Mouse (Mus musculus) limb, embryonic 12.5 days (tissue): ENCODE measurements around the gene Tshz2. TPM values are rescaled to one million over a fixed set of nuclear protein-coding genes. Genes with fewer than 3 reads are reported as not detected.
"Not testable (repeated sequence)": the region's sequence is repeated elsewhere in the genome, so short reads cannot be mapped to it uniquely, and the experiment has no call there.

Experiments used
- ATAC-seq: fragments of 200-750 bp; cut with Nextera tagmentation; 2 replicates; pipeline ENCODE4 v1.8.0; 2017; ENCODE audit warnings: low read depth, moderate TSS enrichment; ENCODE audit not compliant: insufficient number of reproducible peaks, insufficient read depth, low FRiP score, low TSS enrichment
- H3K27ac ChIP-seq: fragments of 300-500 bp; sonication (generic); 2 replicates; pipeline ENCODE4 v1.5.1; 2016; ENCODE audit warnings: mild to moderate bottlenecking, moderate library complexity
- H3K27me3 ChIP-seq: fragments of 300-500 bp; sonication (generic); 2 replicates; pipeline ENCODE4 v1.6.1; 2016; ENCODE audit warnings: mild to moderate bottlenecking, moderate library complexity
- H3K36me3 ChIP-seq: fragments of 300-500 bp; sonication (generic); 2 replicates; pipeline ENCODE4 v1.6.1; 2016; ENCODE audit warnings: mild to moderate bottlenecking, moderate library complexity
- H3K4me1 ChIP-seq: fragments of 300-500 bp; sonication (generic); replicated peaks from 2 replicates; pipeline ENCODE4 v1.6.1; 2016
- H3K4me2 ChIP-seq: fragments of 300-500 bp; sonication (generic); 2 replicates; pipeline ENCODE4 v1.6.1; 2016; ENCODE audit warnings: mild to moderate bottlenecking, moderate library complexity
- H3K4me3 ChIP-seq: fragments of 300-500 bp; sonication (generic); replicated peaks from 2 replicates; pipeline ENCODE4 v1.5.1; 2016; ENCODE audit warnings: mild to moderate bottlenecking
- H3K9ac ChIP-seq: fragments of 300-500 bp; sonication (generic); replicated peaks from 2 replicates; pipeline ENCODE4 v1.6.1; 2016; ENCODE audit warnings: mild to moderate bottlenecking, moderate library complexity
- H3K9me3 ChIP-seq: fragments of 300-500 bp; sonication (generic); 2 replicates; pipeline ENCODE4 v1.6.1; 2016; ENCODE audit warnings: mild to moderate bottlenecking, moderate library complexity
- WGBS: fragments of 180-500 bp; shearing (Covaris S2); methylation state at CpG from one replicate; pipeline ENCODE4 v1.1.7; 2016; 5-methylcytosine and 5-hydroxymethylcytosine counted together
- polyA plus RNA-seq: library from polyadenylated mRNA; unstranded; fragments of >200 nt; fragmentation: Nextera tagmentation; extraction: Ambion mirVana; gene quantifications from 2 replicates; pipeline ENCODE4 v1.2.1, GENCODE M21; 2016

Tshz2 gene
- polyA plus RNA-seq, 1 experiment from 2014 or later = 12.0 TPM

DNA sequence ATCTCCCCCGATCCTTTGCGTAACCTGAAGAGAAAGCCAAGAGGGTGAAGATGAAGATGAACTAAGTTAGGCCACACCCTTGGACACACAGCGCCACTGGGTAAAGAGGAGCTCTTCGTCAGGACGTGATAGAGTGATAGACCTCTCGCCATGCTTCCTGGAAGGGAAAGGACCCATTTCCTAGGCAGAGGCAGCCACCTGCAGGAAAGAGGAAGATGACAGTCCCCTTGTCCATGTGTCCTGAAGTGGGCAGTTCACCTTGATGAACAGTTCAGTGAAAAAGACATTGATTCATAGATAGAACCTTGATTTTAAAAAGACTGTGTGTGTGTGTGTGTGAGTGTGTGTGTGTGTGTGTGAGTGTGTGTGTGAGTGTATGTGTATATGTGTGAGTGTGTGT lies 209.7 kb downstream of the Tshz2 start:
- 0 out of 2 replicates have a peak overlapping the region, but pooled peaks have one; percentile 77 for H3K27ac ChIP-seq
- ATAC-seq = no peak
- 83% methylated on average over 6 of the region's 6 CpGs for WGBS
- H3K4me1 ChIP-seq = peaks cover 39% of the 10 kb centered on the region
- H3K36me3 ChIP-seq = no peaks in the 10 kb centered on the region
- H3K9ac ChIP-seq = no peak overlapping the region
- H3K9me3 ChIP-seq = no peaks in the 10 kb centered on the region
- no peak overlapping the region for H3K4me2 ChIP-seq
- H3K4me3 ChIP-seq = no peak overlapping the region
- H3K27me3 ChIP-seq = no peaks in the 10 kb centered on the region

DNA sequence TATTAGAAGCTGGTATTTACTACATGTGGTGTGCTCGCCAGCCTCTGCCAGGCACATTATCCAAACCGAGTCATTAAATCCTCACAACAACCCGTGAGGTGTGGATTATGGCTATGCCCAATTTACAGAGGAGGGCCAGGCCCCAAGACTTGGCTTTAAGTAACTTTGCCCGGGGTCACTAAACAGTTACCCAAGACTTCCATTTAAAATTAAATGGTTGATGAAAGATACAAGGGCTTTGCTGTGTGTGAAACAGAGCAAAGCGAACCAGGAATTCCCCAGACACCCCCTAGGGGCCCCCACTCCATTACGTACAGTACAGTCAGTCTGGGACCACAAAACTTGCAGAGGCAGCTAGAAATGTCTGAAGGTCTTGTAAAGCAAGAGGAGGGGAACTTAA lies 210.7 kb downstream of the Tshz2 start:
- peaks cover 40% of the 10 kb centered on the region for H3K4me1 ChIP-seq
- H3K9ac ChIP-seq = no peak overlapping the region
- no peaks in the 10 kb centered on the region for H3K9me3 ChIP-seq
- peak overlapping the region; percentile 77 for H3K27ac ChIP-seq
- peak; percentile 83 for ATAC-seq
- no peaks in the 10 kb centered on the region for H3K27me3 ChIP-seq
- no peaks in the 10 kb centered on the region for H3K36me3 ChIP-seq
- H3K4me3 ChIP-seq = no peak overlapping the region
- 15% methylated on average over 6 of the region's 6 CpGs for WGBS
- 0 out of 2 replicates have a peak overlapping the region, but pooled peaks have one; percentile 3 for H3K4me2 ChIP-seq

- no peak overlapping the region for H3K27ac ChIP-seq
- H3K4me2 ChIP-seq = no peak overlapping the region
- ATAC-seq = no peak
- no peaks in the 10 kb centered on the region for H3K27me3 ChIP-seq
- H3K4me3 ChIP-seq = no peak overlapping the region
- no peaks in the 10 kb centered on the region for H3K9me3 ChIP-seq
- H3K4me1 ChIP-seq = peaks cover 25% of the 10 kb centered on the region
- no peaks in the 10 kb centered on the region for H3K36me3 ChIP-seq
- WGBS = 44% methylated on average over 7 of the region's 7 CpGs
- no peak overlapping the region for H3K9ac ChIP-seq
Measured at GRCm38 (mm10) chr2:169849077-169849476, 216.3 kb downstream of the Tshz2 start.

- Histone ChIP-seq H3K4me2 (no peak overlapping the region), H3K27me3 (no peaks in the 10 kb centered on the region), H3K9ac (no peak overlapping the region), H3K4me3 (no peak overlapping the region), H3K9me3 (no peaks in the 10 kb centered on the region), H3K36me3 (no peaks in the 10 kb centered on the region), H3K4me1 (peaks cover 22% of the 10 kb centered on the region), H3K27ac (no peak overlapping the region)
- no peak for ATAC-seq
- 83% methylated on average over 3 of the region's 3 CpGs for WGBS
Measured at GRCm38 (mm10) chr2:169849541-169849940, 216.7 kb downstream of the Tshz2 start.

DNA sequence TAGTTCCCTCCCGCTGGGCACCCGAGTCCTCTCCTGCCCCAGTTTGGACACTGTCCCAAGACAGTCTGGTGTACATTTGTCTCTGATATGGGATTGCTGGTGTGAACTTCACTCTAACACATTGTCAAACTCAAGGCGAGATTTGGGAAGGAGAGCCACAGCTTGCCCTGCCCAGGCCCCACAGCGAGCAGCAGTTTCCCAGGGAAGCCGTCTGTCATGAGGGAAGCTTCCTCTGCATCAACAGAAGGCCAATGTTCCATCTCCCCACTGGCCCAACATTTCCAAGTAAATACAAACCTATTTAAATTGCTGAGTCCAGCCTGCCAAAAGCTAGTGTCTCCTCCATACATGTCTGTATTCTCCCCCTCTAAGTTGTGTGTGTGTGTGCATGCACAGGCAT lies 218.8 kb downstream of the Tshz2 start:
- Histone ChIP-seq H3K4me2 (no peak overlapping the region), H3K4me3 (no peak overlapping the region), H3K27ac (no peak overlapping the region), H3K9ac (no peak overlapping the region), H3K9me3 (no peaks in the 10 kb centered on the region), H3K4me1 (peaks cover 17% of the 10 kb centered on the region), H3K36me3 (no peaks in the 10 kb centered on the region), H3K27me3 (no peaks in the 10 kb centered on the region)
- WGBS = 81% methylated on average over 5 of the region's 5 CpGs
- ATAC-seq = no peak

GRCm38 (mm10) chr2:169854491-169854890 lies 221.7 kb downstream of the Tshz2 start:
- Histone ChIP-seq H3K4me1 (0 out of 2 replicates have a peak, but pooled peaks cover 5% of the 10 kb centered on the region), H3K4me3 (no peak overlapping the region), H3K9ac (no peak overlapping the region), H3K27ac (no peak overlapping the region), H3K27me3 (no peaks in the 10 kb centered on the region), H3K36me3 (no peaks in the 10 kb centered on the region), H3K9me3 (0 out of 2 replicates have a peak, but pooled peaks cover 6% of the 10 kb centered on the region), H3K4me2 (no peak overlapping the region)
- 85% methylated on average over 11 of the region's 11 CpGs for WGBS
- no peak for ATAC-seq

- not testable (repeated sequence) for H3K36me3 ChIP-seq, ATAC-seq, H3K9ac ChIP-seq, H3K9me3 ChIP-seq, H3K4me2 ChIP-seq, H3K27ac ChIP-seq, H3K27me3 ChIP-seq, H3K4me3 ChIP-seq
- H3K4me1 ChIP-seq = peaks cover 19% of the 10 kb centered on the region
Measured at GRCm38 (mm10) chr2:169857041-169857440, 224.2 kb downstream of the Tshz2 start.

DNA sequence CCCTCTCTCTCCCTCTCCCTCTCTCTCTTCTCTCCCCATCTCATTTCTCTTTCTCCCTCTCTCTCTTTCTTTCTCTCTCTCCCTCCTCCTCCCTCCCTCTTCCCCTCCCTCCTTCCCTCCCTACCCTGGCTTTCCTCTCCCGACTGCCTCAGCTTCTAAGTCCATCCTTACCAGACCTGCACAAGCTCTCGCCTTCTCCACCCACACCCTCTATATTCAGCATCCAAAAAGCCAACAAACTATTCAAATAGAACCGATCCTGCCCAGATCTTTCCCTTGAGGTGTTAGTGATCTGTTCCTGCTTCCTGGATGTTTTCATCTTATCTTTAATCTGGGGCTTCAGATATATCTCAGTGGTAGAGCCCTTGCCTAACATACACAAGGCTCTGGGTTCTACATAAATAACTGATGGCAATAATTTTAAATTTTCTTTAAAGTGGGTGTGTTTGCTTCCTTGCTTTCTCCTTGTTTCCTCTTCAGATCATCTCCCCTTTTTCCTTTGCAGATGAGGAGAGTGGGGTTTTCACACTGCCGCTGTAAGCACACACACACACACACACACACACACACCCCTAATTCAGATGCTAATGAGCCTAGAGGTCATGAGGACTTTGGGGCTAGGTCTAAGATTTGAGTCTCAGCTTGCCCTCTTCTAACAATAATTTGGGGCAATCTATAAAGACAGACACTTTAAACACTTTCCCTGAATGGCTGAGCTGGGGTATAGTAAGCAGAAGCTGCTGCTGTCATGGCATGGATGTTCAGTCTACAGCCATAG lies 226.5 kb downstream of the Tshz2 start:
- H3K27ac ChIP-seq = no peak overlapping the region
- 0 out of 2 replicates have a peak, but pooled peaks cover 6% of the 10 kb centered on the region for H3K9me3 ChIP-seq
- H3K4me3 ChIP-seq = no peak overlapping the region
- H3K4me2 ChIP-seq = no peak overlapping the region
- 62% methylated on average over 4 of the region's 4 CpGs for WGBS
- H3K9ac ChIP-seq = no peak overlapping the region
- no peaks in the 10 kb centered on the region for H3K27me3 ChIP-seq
- peaks cover 38% of the 10 kb centered on the region for H3K4me1 ChIP-seq
- ATAC-seq = no peak
- H3K36me3 ChIP-seq = no peaks in the 10 kb centered on the region

DNA sequence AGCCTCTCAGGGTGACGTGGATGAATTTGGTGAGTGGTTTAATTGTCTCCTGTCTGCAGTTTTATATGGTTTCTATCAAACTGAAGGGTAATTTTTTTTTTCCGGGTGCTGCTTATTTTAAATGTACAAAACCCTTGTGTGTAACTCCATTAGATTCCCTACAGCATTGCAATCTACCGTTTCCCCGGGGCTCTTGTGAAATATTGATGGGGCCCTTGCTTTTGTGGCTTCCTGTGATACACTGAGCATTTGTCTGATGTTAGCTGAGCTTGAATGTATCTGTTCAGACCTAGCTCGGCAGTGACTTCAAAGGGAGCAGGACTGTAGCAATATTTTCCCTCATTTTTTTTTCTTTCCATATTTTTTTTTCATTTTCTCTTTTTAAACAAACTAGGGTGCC lies 228.1 kb downstream of the Tshz2 start:
- Histone ChIP-seq H3K9ac (no peak overlapping the region), H3K27ac (no peak overlapping the region), H3K27me3 (no peaks in the 10 kb centered on the region), H3K4me1 (peaks cover 33% of the 10 kb centered on the region), H3K4me3 (no peak overlapping the region), H3K36me3 (no peaks in the 10 kb centered on the region), H3K9me3 (0 out of 2 replicates have a peak, but pooled peaks cover 6% of the 10 kb centered on the region), H3K4me2 (no peak overlapping the region)
- 52% methylated on average over 5 of the region's 5 CpGs for WGBS
- no peak for ATAC-seq

- no peak overlapping the region for H3K4me3 ChIP-seq
- no peak overlapping the region for H3K9ac ChIP-seq
- peaks cover 33% of the 10 kb centered on the region for H3K4me1 ChIP-seq
- 50% methylated on average over 6 of the region's 6 CpGs for WGBS
- no peak overlapping the region for H3K27ac ChIP-seq
- H3K27me3 ChIP-seq = no peaks in the 10 kb centered on the region
- no peak overlapping the region for H3K4me2 ChIP-seq
- no peak for ATAC-seq
- no peaks in the 10 kb centered on the region for H3K36me3 ChIP-seq
- H3K9me3 ChIP-seq = no peaks in the 10 kb centered on the region
Measured at GRCm38 (mm10) chr2:169862701-169863100, 229.9 kb downstream of the Tshz2 start.

GRCm38 (mm10) chr2:169869468-169869867 lies 236.7 kb downstream of the Tshz2 start:
- Histone ChIP-seq H3K36me3 (no peaks in the 10 kb centered on the region), H3K4me3 (no peak overlapping the region), H3K27ac (no peak overlapping the region), H3K9me3 (no peaks in the 10 kb centered on the region), H3K27me3 (no peaks in the 10 kb centered on the region), H3K4me2 (no peak overlapping the region), H3K4me1 (no peaks in the 10 kb centered on the region; the same call in 1 of the 2 replicates), H3K9ac (no peak overlapping the region)
- WGBS = 88% methylated on average over 7 of the region's 7 CpGs
- ATAC-seq = no peak

- H3K4me3 ChIP-seq = no peak overlapping the region
- H3K9me3 ChIP-seq = no peaks in the 10 kb centered on the region
- no peak for ATAC-seq
- WGBS = 61% methylated on average over 5 of the region's 5 CpGs
- no peaks in the 10 kb centered on the region for H3K27me3 ChIP-seq
- H3K4me1 ChIP-seq = no peaks in the 10 kb centered on the region; the same call in 1 of the 2 replicates
- no peaks in the 10 kb centered on the region for H3K36me3 ChIP-seq
- H3K4me2 ChIP-seq = no peak overlapping the region
- H3K27ac ChIP-seq = no peak overlapping the region
- H3K9ac ChIP-seq = no peak overlapping the region
Measured at GRCm38 (mm10) chr2:169870503-169870902, 237.7 kb downstream of the Tshz2 start.
